Comparison of ENCODE assay signal across 28 mouse cellular contexts in genomic region chr1:157049886-157050285, GRCm38 (mm10). TPM values are rescaled to one million over a fixed set of nuclear protein-coding genes. Genes with fewer than 3 reads are reported as not detected.
"Had no signal": no experiment of that assay in that cellular context is flagged by ENCODE, and none has a peak within 500 bp of the region (broad histone marks: within the 10 kb centered on the region; RNA-seq: fewer than 3 reads in every experiment).

No protein-coding gene starts in this region.

- ATAC-seq: midbrain, embryonic 16.5 days had no signal

- H3K9ac ChIP-seq: liver, embryonic 15.5 days; lung, embryonic 15.5 days; midbrain, embryonic 12.5 days; stomach, embryonic 15.5 days had no signal

- H3K9me3 ChIP-seq: liver, embryonic 15.5 days; lung, embryonic 15.5 days; midbrain, embryonic 12.5 days; stomach, embryonic 15.5 days had no signal

- DNase-seq: kidney, adult 2 months; kidney, postnatal 25 days; layer of hippocampus, adult 9-11 months; lung, adult 18-20 months; lung, postnatal 14 days; lung, postnatal 4 days; thymus, adult 2 months; thymus, postnatal 14 days; thymus, postnatal 4 days had no signal

- H3K4me3 ChIP-seq: layer of hippocampus, adult 2 months; liver, embryonic 15.5 days; lung, embryonic 15.5 days; midbrain, embryonic 12.5 days; stomach, embryonic 15.5 days had no signal

- H3K36me3 ChIP-seq: liver, embryonic 15.5 days; lung, embryonic 15.5 days; midbrain, embryonic 12.5 days; stomach, embryonic 15.5 days had no signal

- H3K27me3 ChIP-seq: liver, embryonic 15.5 days; lung, embryonic 15.5 days; stomach, embryonic 15.5 days had no signal

- H3K27ac ChIP-seq: kidney, postnatal 0 days; layer of hippocampus, adult 2 months; liver, embryonic 15.5 days; lung, embryonic 15.5 days; midbrain, embryonic 12.5 days; stomach, embryonic 15.5 days had no signal

RNA-seq across cellular contexts. Expression of gene Tex35, which starts 58.6 kb away (rescaled TPM):
- total RNA-seq: layer of hippocampus, adult 2 months; layer of hippocampus, postnatal 25 days; left cerebral cortex, adult 18-20 months; left cerebral cortex, postnatal 36 days; megakaryocyte progenitor cell, adult 5-6 weeks; monocyte, adult 5-6 weeks had no signal
- polyA plus RNA-seq: kidney, embryonic 14.5 days; kidney, postnatal 0 days; large intestine, adult 2 months; limb, embryonic 11.5 days; limb, embryonic 14.5 days; liver, embryonic 15.5 days; lung, embryonic 15.5 days; midbrain, embryonic 12.5 days; midbrain, embryonic 16.5 days; neural tube, embryonic 11.5 days; neural tube, embryonic 14.5 days; small intestine, adult 2 months; stomach, embryonic 15.5 days had no signal
